Mouse (Mus musculus): ENCODE data around the gene Hcrt.

DNA sequence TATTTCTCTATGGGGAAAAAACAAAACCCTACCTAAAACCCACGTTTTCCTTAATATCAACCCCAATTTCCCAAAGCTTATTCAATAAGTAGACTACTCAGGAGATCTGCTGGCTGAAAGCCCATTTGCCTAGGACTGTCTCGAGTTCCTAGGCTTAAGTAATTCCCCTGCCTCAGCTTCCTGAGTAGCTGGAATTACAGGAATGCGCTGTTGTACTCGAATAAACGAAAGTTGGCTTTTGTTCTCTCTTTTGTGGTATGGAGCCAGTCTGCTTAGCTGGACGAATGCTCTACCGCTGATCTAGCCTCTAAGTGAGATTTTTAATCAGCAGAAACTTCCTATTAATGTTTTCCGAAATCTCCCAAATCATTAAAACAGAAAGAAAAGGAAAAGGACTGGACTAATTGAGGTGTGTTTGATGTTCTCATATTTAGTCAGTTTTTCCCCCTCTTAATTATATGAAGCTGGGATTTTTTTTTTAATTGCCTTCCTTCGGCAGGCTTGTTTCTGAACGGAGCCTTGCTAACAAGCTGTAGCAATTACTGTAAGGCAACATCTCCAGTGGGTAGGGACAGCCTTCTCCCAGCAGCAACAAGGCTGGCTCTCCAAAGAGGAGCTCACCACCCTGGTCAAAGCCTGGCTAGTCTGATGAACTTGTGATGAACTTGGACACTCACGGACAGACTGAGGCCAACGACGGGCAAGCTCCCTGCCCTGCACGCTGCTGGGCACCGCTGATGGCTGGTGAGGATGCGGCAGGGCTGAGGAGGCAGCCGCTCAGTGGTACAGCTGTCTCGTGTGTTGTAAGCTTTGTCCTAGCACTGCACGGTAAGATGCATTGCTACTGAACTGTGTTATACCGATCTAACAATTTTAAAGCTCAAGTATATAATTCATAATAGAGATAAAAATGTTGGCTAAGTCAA lies 43.9 kb upstream of the Hcrt start:
- no peak for TF ChIP-seq POLR2A (IDR thresholded peaks at IDR 0.05; ENCODE audit: borderline replicate concordance, insufficient read depth, low read length)
- TF ChIP-seq CTCF (IDR thresholded peaks at IDR 0.05; ENCODE audit: borderline replicate concordance, insufficient read depth, low read depth, low read length), result no peak
